Mouse (Mus musculus): Measurements from ENCODE around the gene Mlec.
"Not testable (repeated sequence)": the region's sequence is repeated elsewhere in the genome, so short reads cannot be mapped to it uniquely, and the experiment has no call there.

The Mlec gene

DNA sequence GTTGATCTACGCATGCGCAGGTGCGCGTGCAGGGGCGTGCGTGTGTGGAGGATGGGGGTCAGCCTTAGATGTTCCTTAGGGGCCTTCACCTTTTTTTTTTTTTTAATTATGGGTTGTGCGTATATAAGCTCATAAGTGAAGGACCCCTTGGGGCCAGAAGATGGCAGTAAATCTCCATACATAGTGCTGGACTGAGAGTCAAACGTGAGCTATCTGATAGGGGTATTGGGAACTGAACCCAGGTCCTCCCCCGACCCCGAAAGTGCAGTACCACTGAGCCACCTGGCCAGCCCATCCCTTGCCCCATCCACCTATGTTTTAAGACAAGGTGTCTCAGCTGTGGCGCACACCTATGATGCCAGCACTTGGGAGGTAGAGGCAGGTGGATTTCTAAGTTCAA, 21.6 kb upstream of the Mlec start:
- no peak for DNase-seq (ENCODE audit: low spot score)

DNA sequence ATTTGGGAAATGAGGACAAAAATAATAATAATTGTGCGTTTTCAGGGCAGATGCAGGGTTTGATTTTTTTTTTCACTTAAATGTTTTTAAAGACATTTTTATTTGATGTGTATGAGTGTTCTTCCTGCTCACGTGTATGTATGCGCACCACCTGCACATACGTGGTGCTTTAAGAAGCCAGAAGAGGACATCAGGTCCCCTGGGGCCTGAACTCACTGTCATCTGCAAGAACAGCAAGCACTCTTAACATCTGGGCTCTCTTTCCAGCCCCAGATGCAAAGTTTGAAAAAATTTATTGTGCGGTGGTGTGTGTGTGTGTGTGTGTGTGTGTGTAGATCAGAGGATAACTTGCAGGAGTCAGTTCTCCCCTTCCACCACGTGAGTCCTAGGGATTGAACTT, 19.9 kb upstream of the Mlec start:
- no peak for DNase-seq (ENCODE audit: low spot score)

DNA sequence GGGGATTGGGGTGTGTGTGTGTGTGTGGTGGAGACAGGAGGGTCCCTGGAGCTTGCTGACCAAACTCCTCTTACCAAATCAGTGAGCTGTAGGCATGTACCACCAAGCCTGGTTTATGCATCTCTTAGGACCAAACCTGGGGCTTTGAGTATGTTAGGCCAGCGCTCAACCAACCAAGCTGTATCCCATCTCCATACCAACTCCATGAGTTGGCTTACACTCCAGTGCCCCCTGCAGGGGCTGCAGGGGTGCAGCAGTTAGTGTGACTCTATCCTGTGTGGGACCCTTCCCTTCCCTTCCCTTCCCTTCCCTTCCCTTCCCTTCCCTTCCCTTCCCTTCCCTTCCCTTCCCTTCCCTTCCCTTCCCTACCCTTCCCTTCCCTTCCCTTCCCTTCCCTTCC, 16.6 kb upstream of the Mlec start:
- DNase-seq (ENCODE audit: low spot score) = no peak

DNA sequence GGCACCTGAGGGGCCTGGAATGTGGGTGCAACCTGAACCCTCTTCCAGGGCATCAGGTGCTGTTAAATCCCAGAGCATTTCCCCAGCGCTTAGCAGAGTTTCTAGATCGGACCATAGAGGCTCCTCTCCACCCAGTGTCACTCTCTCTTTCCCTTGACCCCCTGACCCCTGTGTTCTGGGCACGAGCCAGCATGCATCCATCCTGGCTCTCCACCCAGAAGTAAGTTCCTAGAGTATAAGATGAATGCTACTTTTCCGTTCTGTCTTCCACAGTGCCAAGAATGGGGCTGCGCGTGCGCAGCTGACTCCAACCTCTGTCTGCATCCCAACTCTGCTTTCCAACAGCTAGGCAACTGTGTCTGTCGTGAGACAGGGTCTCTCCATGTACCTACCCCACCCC, 12.2 kb upstream of the Mlec start:
- no peak for DNase-seq (ENCODE audit: low spot score)

DNA sequence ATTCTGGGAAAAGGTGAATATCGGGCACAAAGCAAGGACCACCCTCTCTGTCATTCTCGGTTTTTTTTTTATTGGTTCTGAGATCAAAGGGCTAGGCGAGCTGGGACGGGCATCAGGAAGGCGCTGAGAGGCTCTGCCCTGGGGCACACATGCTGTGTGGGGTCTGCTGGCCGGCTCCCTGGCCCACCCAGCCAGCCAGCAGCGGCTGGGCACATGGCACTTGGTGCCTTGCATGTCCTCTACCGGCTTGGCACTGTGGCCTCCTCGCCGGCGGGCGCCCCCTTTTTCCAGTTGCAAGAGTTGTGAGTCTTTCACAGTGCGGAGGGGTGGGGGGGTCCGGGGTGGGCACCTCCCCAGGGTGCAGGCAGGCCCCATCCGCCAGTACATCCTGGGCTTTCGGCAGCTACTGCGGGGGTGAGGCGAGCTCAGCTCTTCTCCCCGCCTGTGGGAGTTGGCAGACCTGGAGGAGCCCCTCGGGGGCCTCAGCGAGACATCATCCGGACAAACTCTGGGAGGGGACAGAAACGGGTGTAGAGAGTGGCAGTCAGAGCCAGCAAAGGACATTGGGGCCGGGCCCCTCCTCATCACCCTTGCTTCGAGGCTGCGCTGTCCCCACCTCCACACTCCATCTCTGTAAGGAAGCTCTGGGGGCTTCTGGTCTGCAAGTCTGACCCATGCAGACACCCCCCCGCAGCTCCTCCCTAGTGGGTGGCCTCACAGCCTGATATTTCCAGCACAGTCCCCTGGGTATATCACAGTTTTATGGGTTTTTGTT, 10.8 kb upstream of the Mlec start:
- DNase-seq (ENCODE audit: low spot score) = no peak

DNA sequence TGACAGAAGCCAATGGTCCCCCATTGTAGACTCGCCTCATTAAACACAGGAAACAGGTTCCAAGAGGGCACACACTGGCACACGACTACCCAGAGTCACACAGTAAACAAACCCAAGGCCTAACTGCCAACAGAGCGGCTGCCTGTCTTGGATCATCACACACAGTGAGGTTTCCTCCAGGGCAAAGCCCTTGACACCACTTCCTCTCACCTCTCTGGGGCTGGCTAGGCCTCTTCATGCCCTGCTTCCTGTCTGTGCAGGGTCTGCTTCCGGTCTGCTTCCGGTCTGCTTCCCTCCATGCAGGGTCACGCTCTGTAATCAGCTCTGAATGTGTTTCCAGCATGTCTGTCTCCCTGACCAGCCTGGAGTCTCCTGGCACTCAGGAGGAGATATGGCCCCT, 9.4 kb upstream of the Mlec start:
- DNase-seq (ENCODE audit: low spot score) = no peak

DNA sequence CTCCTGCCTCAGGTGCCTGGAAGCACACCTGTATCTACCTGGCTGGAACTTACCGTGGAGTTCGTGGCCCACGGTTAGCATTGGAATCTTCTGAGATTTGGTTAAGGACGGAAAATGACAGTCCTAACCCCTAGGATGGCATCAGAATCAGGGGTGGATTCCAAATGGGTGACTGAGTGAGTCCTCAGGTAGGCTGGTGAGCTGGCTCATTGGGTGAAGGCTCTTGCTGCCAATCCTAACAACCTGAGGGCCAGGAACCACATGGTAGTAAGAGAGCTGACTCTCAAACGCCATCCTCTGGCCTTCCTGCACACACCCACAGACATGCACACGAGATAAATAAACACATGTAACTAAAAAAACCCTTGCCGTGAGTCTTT, 8.8 kb upstream of the Mlec start:
- no peak for DNase-seq (ENCODE audit: low spot score)

DNA sequence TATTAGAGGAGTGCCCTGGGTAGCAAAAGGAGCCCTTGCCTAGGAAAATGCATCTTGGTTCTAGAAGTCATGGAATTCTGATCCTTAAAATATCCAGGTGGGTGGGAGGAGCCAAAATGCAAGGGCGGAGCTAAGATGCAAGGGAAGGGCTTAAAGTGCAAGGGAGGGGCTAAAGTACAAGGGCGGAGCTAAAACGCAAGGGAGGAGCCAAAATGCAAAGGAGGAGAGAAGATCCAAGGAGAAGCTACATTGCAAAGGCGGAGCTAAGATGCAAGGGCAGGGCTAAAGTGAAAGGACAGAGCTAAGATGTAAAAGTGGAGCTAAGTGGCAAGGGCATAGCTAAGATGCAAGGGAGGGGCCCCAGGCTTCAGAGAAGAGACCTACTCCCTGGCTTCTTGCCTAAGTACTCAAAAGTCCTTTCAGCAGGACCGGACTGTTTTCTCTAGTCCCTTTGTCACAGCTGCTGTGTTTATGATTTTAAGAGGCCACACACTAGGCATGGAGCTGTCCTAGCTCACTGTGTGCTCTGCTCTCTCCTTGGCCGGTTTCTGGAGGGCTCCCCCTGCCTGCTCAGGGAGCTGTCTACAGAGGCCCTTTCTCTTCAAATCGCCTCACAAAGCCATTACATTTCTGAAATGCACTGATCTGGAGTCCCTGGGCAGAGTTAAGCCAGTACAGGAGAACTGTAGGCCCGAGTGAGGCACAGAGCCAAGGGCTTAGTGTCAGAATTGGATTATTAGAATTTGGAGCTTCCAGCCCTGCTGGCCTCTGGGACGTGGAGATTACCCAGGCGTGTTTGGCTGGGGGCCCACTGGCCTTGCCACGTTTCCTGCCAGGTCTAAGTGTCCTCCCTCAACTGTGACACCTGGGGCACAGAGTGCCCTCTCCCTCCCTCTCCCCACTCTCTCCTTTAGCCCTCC, 8.2 kb upstream of the Mlec start:
- no peak for DNase-seq (ENCODE audit: low spot score)

DNA sequence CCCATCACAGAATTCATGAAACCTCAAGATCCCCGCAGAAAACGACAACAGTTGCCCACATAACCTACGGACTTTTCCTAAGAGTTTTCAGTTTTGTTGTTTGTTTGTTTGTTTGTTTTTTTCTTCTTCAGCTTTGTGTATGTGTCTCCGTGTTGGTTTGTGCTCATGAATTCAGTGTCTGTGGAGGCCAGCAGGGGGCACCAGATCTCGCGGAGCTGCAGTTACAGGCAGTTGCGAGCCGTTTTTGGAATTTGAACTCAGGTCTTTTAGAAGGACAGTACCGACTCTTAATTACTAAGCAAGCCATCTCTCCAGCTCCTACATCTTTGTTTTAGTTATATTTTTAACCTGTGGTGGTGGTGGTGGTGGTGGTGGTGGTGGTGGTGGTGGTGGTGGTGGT, 7.4 kb upstream of the Mlec start:
- no peak for DNase-seq (ENCODE audit: low spot score)

DNA sequence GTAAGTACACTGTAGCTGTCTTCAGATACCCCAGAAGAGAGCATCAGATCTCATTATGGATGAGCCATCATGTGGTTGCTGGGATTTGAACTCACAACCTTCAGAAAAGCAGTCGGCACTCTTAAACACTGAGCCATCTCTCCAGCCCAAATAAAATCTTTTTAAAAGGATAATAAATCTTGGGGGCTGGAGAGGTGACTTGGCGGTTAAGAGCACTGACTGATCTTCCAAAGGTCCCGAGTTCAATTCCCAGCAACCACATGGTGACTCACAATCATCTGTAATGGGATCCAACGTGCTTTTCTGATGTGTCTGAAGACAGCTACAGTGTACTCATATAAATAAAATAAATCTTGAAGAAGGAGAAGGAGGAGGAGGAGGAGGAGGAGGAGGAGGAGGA, 6.5 kb upstream of the Mlec start:
- DNase-seq (ENCODE audit: low spot score) = not testable (repeated sequence)

DNA sequence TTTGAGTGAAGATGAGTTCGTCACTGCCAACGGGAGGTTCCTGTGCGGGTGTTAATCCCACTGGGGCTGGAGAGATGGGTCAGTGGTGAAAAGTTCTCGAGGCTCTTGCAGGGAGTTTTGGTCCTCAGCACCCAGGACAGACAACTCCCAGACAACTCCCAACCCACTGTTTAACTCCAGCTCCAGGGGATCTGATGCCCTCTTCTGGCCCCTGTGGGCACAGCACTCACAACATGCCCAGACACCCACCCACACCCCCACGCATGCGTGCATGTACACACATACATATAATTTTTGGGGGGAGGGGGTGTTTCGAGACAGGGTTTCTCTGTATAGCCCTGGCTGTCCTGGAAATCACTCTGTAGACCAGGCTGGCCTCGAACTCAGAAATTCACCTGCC, 5.6 kb upstream of the Mlec start:
- DNase-seq (ENCODE audit: low spot score) = no peak

DNA sequence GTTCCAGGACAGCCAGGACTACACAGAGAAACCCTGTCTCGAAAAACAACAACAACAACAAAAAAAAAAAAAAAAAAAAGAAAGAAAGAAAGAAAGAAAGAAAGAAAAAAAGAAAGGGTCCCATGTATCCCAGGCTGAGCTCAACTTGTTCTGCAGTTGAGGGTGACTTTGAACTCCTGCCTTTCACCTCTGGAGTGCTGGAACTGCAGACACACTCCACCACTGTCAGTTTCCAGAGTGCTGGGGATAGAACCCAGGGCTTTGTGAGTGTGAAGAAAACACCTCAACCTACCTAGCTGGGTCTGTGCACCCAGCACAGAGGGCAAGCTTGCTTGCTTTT, 3.9 kb upstream of the Mlec start:
- not testable (repeated sequence) for DNase-seq (ENCODE audit: low spot score)

DNA sequence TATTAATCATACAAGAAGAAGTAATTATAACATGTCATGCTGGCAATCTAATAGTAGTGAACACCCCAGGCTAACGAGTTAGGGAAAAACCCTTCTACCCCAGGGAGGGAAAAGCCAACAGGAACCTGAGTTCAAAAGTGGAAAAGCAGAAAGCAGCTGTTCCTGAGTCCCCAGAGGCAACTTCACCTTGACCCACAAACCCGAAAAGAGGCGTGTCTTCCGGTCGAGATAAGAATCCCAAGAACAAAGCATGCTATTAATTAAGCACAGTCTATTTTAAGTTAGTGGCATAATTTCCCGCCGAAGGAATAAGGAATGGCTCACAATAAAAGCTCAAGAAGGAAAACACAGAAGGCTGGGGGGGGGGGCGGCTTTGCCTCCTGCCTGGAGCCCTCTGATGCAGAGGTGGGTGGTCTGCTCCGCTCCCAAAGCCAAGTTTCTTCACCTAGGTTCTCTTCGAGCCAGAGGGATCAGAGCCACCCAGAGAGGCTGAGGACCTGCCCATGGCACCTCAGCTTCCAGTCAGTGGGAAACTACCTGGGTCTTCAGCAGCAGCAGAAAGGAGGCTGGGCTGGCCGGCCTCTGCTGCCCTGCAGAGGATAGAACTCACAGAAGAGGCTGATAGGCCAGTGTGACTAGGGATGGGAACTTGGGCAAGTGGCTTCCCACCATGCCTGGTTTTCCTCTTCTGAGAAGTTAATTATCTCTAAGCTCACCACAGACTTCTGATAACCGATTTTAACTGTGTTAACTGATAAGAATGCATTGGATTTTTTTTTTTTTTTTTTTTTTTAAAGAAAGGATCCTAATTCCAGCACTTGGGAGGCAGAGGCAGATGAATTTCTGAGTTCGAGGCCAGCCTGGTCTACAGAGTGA, 3.3 kb upstream of the Mlec start:
- no peak for DNase-seq (ENCODE audit: low spot score)

DNA sequence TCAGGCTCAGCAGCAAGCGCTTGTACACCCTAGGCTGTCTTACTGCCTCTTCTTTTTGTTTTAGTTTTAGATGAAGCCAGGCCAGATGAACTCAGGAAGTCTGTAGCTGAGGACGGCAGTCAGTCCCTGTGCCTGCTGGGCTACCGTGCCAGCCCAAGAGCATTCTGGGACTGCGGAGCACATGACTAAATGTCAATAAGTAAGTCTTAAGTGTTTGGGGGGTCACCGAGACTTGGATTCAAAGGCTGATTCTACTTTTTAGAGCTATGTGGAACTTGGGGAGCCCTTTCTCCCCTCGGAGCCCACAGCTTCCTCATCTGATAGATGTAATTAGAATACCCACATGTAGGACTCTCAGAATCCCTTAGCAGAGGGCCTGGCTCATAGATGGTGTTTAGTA, 2.7 kb upstream of the Mlec start:
- DNase-seq (ENCODE audit: low spot score) = no peak

DNA sequence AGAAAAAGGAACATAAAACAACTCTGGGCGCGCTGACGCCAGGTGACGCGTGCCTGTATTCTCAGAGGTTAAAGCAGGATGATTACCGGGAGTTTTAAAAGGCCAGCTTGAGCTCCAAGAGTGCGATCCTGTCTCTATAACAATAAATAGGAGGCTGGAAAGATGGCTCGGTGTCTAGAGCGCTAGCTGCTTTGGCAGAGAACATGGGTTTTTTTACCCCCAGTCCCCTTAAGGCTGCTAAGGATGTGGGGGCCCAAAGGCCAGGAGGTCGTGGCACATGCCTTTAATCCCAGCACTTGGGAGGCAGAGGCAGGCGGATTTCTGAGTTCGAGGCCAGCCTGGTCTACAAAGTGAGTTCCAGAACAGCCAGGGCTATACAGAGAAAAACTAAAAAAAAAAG, 1.2 kb upstream of the Mlec start:
- DNase-seq (ENCODE audit: low spot score) = no peak

DNA sequence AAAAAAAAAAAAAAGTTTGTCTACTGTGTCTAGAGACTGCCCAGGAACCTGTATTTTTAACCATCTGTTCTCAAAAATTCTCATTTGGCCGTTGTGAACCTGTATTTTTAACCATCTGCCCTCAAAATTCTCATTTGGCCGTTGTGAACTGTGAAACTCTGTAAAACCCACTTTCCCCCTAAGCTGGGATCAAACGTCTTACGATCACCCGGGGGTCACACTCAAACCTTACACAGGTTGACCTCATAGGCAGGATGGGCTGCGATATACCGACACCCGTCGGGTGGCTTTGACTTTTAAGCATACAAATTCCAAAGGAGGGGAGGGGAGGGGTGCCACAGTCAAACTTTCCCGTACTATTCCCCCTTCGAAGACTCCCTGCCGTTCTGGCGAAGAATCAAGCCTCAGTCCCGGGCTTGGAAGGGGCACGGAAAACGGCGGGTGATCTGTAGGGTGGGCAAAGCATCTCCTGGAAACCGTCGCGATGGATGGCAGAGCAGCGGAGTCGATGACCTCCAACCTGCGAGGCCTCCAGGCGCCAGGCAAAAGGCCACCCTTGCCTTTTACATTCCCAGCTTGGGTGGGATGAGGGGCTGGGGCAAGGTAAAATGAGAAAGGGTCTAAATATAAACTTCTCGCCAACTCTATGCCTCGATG, 918 bp downstream of the Mlec start:
- DNase-seq (ENCODE audit: low spot score) = no peak

DNA sequence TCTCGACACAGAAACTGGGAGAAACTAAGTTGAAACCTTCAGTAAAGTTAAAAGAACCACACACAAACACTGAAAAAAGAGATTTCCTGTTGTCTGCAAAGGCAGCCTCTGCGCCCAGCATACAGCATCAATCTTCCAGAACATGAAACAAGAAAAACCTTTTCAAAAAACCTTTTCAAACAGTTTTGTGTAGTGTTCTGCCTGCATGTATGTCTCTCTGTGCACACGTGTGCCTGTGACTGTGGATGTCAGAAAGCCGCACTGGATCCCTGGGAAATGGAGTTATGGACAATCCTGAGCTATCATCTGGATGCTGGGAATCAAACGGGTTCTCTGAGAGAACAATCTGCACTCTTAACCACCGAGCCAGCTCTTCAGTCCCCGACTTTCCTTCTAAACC, 1.6 kb downstream of the Mlec start:
- no peak for DNase-seq (ENCODE audit: low spot score)

DNA sequence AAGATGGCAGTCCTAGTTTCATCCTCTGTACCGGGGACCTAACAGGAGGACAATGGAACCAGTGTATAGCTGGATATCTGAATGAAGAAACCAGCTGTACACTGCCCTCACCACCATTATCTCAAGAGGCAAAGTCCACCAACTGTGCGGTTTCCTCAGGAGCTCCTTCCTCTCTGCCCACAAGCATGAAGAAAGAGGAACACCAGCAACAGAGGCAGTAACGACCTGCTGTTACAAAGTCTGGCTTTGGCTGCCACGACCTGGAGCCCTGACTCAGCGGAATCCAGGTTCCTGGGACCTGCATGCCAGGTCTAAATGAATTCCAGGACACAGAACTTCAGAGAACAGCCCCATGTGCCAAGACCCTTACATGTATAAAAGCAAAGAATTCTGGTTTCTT, 2.1 kb downstream of the Mlec start:
- peak; percentile 76 for DNase-seq (ENCODE audit: low spot score)

DNA sequence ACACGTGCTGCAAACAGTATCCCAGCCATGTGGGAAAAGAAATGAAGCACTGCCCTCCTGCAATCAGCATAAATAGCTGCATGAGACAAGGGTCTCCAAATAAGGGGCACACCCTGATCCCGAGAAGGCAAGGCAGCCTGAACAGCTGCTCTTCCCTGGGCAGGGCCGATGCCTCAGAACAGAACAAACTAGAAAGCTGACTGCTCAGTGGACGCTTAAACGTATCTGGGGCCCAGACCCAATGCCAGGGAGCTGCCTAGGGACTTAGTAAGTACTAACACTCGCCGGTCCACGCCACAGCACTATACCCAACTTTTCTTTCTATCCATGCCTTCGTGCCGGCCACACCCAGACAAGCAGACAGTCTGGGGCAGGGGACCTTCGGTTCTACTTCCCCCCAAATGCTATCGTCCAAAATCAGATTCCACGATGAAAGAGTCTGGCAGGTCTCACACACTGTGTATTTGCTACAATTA, 2.8 kb downstream of the Mlec start:
- DNase-seq (ENCODE audit: low spot score) = no peak

DNA sequence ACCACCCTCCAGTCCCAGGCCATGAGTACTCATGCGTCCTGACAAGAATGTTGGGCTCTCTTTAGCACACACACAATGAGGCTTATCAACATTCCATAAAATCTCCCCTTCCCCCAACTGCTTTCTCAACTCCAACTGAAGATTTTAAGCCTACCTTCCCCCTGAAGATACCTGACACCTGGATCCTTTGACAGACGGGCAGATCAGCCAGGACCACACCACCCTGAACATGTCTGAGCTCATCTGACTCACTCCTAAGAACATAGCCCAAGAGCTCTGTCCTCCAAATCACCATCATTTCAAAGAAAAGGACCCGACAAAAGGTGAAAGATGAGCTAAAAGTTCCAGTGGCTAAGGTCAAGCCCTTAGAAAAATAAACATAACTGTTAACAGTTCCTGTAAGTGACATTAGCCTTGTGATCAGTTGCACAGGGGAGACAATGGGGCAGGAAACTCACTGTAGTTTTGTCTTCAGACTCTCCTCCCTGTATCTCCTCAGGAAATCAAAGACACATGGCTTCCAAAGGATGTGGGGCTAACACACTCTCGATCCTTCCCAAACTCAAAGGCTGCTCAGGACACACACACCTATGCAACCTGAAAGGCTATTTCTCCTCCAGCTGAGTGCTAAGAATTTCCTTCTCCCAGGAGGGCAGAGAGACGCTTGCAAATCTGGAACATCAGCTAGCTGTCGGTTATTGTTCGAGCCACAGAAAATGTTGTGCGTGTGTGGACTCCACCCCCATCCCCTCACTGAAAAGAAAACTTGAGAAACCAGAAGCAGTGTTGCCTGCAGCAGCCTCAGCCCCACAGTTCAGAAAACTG, 5.6 kb downstream of the Mlec start:
- no peak for DNase-seq (ENCODE audit: low spot score)

DNA sequence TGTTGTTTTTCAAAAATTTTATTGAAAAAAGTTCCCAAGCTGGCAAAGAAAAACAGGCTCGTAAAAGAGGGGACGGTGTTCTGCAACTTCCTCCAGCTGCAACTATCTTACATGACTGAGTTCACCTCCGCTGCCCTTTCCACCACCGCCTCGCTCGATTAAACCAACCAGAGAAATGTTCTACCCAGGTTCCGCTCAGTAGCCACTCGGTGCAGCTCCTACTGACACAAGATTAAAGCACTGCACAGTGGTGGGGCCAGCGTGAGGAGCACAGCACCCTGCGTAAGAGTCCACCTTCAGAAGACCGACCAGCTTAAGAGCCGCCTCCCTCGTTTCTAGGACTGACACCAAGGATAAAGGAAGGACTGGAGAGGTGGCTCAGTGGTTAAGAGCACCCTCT, 6.5 kb downstream of the Mlec start:
- no peak for DNase-seq (ENCODE audit: low spot score)

Measured in yolk sac, embryonic 10.5 days (tissue).